Mouse (Mus musculus): ENCODE results near the gene Bloc1s3. TPM values are rescaled to one million over a fixed set of nuclear protein-coding genes. Genes with fewer than 3 reads are reported as not detected.

The Bloc1s3 gene
- total and polyA plus RNA-seq, 3 experiments: 4.2 to 5.7 (median 5.2) TPM

GRCm38 (mm10) chr7:19466602-19467145 is 41.5 kb downstream of the Bloc1s3 start:
- no peak for DNase-seq (ENCODE audit: low spot score)
- H3K9me3 ChIP-seq (replicated peaks): no peaks in the 10 kb centered on the region
- TF ChIP-seq TAL1 (conservative IDR thresholded peaks at IDR 0.05; ENCODE audit: low read depth, low read length): no peak
- H3K27me3 ChIP-seq (ENCODE audit: insufficient read depth, low read length): peaks cover 50% of the 10 kb centered on the region
- no peaks in the 10 kb centered on the region for H3K36me3 ChIP-seq (replicated peaks)
- ATAC-seq (ENCODE audit: extremely low read depth, insufficient number of reproducible peaks, low FRiP score, poor library complexity, severe bottlenecking): no peak
- H3K4me3 ChIP-seq (ENCODE audit: low read depth, low read length): no peak overlapping the region
- peaks cover 11% of the 10 kb centered on the region for H3K4me1 ChIP-seq (ENCODE audit: insufficient read depth, low read depth, low read length)

- DNase-seq (ENCODE audit: low spot score) (no peak), ATAC-seq (ENCODE audit: extremely low read depth, insufficient number of reproducible peaks, low FRiP score, poor library complexity, severe bottlenecking) (no peak)
- no peak overlapping the region for H3K4me3 ChIP-seq (ENCODE audit: low read depth, low read length)
- H3K27me3 ChIP-seq (ENCODE audit: insufficient read depth, low read length): peaks cover 44% of the 10 kb centered on the region
- TF ChIP-seq TAL1 (conservative IDR thresholded peaks at IDR 0.05; ENCODE audit: low read depth, low read length) (no peak), GATA2 (IDR thresholded peaks at IDR 0.05; ENCODE audit: borderline replicate concordance, low read depth, low read length) (no peak), CTCF (IDR thresholded peaks at IDR 0.05; ENCODE audit: low read depth, low read length) (no peak), POLR2AphosphoS5 (IDR thresholded peaks at IDR 0.05; ENCODE audit: insufficient replicate concordance, low read depth, low read length) (no peak)
- H3K4me1 ChIP-seq (ENCODE audit: insufficient read depth, low read depth, low read length): peaks cover 16% of the 10 kb centered on the region
- no peaks in the 10 kb centered on the region for H3K36me3 ChIP-seq (replicated peaks)
- no peaks in the 10 kb centered on the region for H3K9me3 ChIP-seq (replicated peaks)
Observed at GRCm38 (mm10) chr7:19464367-19465307, 43.5 kb downstream of the Bloc1s3 start.

- Histone ChIP-seq H3K4me1 (ENCODE audit: insufficient read depth, low read depth, low read length) (peaks cover 25% of the 10 kb centered on the region), H3K4me3 (ENCODE audit: low read depth, low read length) (no peak within 1 kb of the TSS), H3K36me3 (replicated peaks) (no peaks in the 10 kb centered on the region), H3K27me3 (ENCODE audit: insufficient read depth, low read length) (peaks cover 37% of the 10 kb centered on the region), H3K9me3 (replicated peaks) (no peaks in the 10 kb centered on the region)
- ATAC-seq (ENCODE audit: extremely low read depth, insufficient number of reproducible peaks, low FRiP score, poor library complexity, severe bottlenecking): no peak
- no peak for DNase-seq (ENCODE audit: low spot score)
- TF ChIP-seq GATA2 (IDR thresholded peaks at IDR 0.05; ENCODE audit: borderline replicate concordance, low read depth, low read length): no peak
- TF ChIP-seq GATA1 (IDR thresholded peaks at IDR 0.05; ENCODE audit: borderline replicate concordance, low read length): no peak
- no peak for TF ChIP-seq TAL1 (conservative IDR thresholded peaks at IDR 0.05; ENCODE audit: low read depth, low read length)
- TF ChIP-seq POLR2AphosphoS5 (IDR thresholded peaks at IDR 0.05; ENCODE audit: insufficient replicate concordance, low read depth, low read length): no peak
- TF ChIP-seq CTCF (IDR thresholded peaks at IDR 0.05; ENCODE audit: low read depth, low read length): no peak
Observed at GRCm38 (mm10) chr7:19462884-19463381, 45.2 kb downstream of the Bloc1s3 start, which contains the start of gene Exoc3l2. Gene Exoc3l2, plus strand, starts transcription at chr7:19463331.

GRCm38 (mm10) chr7:19462443-19462842 is 45.7 kb downstream of the Bloc1s3 start:
- TF ChIP-seq GATA2 (IDR thresholded peaks at IDR 0.05; ENCODE audit: borderline replicate concordance, low read depth, low read length) (no peak), TAL1 (conservative IDR thresholded peaks at IDR 0.05; ENCODE audit: low read depth, low read length) (no peak), CTCF (IDR thresholded peaks at IDR 0.05; ENCODE audit: low read depth, low read length) (no peak)
- DNase-seq (ENCODE audit: low spot score) (no peak), ATAC-seq (ENCODE audit: extremely low read depth, insufficient number of reproducible peaks, low FRiP score, poor library complexity, severe bottlenecking) (no peak)
- Histone ChIP-seq H3K27me3 (ENCODE audit: insufficient read depth, low read length) (peaks cover 37% of the 10 kb centered on the region), H3K9me3 (replicated peaks) (no peaks in the 10 kb centered on the region), H3K4me3 (ENCODE audit: low read depth, low read length) (no peak overlapping the region), H3K36me3 (replicated peaks) (no peaks in the 10 kb centered on the region), H3K4me1 (ENCODE audit: insufficient read depth, low read depth, low read length) (peaks cover 27% of the 10 kb centered on the region)

- peaks cover 8% of the 10 kb centered on the region for H3K36me3 ChIP-seq (replicated peaks)
- H3K9me3 ChIP-seq (replicated peaks): no peaks in the 10 kb centered on the region
- TF ChIP-seq GATA2 (IDR thresholded peaks at IDR 0.05; ENCODE audit: borderline replicate concordance, low read depth, low read length) (no peak), GATA1 (IDR thresholded peaks at IDR 0.05; ENCODE audit: borderline replicate concordance, low read length) (no peak), POLR2AphosphoS5 (IDR thresholded peaks at IDR 0.05; ENCODE audit: insufficient replicate concordance, low read depth, low read length) (no peak), CTCF (IDR thresholded peaks at IDR 0.05; ENCODE audit: low read depth, low read length) (peak; percentile 90)
- DNase-seq (ENCODE audit: low spot score): peak; percentile 38
- peaks cover 34% of the 10 kb centered on the region for H3K27me3 ChIP-seq (ENCODE audit: insufficient read depth, low read length)
- peaks cover 36% of the 10 kb centered on the region for H3K4me1 ChIP-seq (ENCODE audit: insufficient read depth, low read depth, low read length)
- no peak overlapping the region for H3K4me3 ChIP-seq (ENCODE audit: low read depth, low read length)
- no peak for ATAC-seq (ENCODE audit: extremely low read depth, insufficient number of reproducible peaks, low FRiP score, poor library complexity, severe bottlenecking)
Observed at GRCm38 (mm10) chr7:19461488-19461887, 46.7 kb downstream of the Bloc1s3 start.

GRCm38 (mm10) chr7:19460500-19460899 is 47.7 kb downstream of the Bloc1s3 start:
- peaks cover 44% of the 10 kb centered on the region for H3K4me1 ChIP-seq (ENCODE audit: insufficient read depth, low read depth, low read length)
- no peak overlapping the region for H3K4me3 ChIP-seq (ENCODE audit: low read depth, low read length)
- DNase-seq (ENCODE audit: low spot score) (no peak), ATAC-seq (ENCODE audit: extremely low read depth, insufficient number of reproducible peaks, low FRiP score, poor library complexity, severe bottlenecking) (no peak)
- H3K27me3 ChIP-seq (ENCODE audit: insufficient read depth, low read length): peaks cover 32% of the 10 kb centered on the region
- no peak for TF ChIP-seq POLR2AphosphoS5 (IDR thresholded peaks at IDR 0.05; ENCODE audit: insufficient replicate concordance, low read depth, low read length)
- no peak for TF ChIP-seq CTCF (IDR thresholded peaks at IDR 0.05; ENCODE audit: low read depth, low read length)
- TF ChIP-seq TAL1 (conservative IDR thresholded peaks at IDR 0.05; ENCODE audit: low read depth, low read length): no peak
- no peak for TF ChIP-seq GATA2 (IDR thresholded peaks at IDR 0.05; ENCODE audit: borderline replicate concordance, low read depth, low read length)
- TF ChIP-seq GATA1 (IDR thresholded peaks at IDR 0.05; ENCODE audit: borderline replicate concordance, low read length): no peak
- H3K9me3 ChIP-seq (replicated peaks): no peaks in the 10 kb centered on the region
- H3K36me3 ChIP-seq (replicated peaks): peaks cover 17% of the 10 kb centered on the region
